Mouse (Mus musculus) stomach, embryonic 16.5 days (tissue): ENCODE measurements around the gene Adamts20. TPM values are rescaled to one million over a fixed set of nuclear protein-coding genes. Genes with fewer than 3 reads are reported as not detected.

Experiments
- ATAC-seq: fragments of 200-750 bp; cut with Nextera tagmentation; 2 replicates; pipeline ENCODE4 v1.8.0; 2017; ENCODE audit warnings: moderate number of reproducible peaks, moderate TSS enrichment; ENCODE audit not compliant: insufficient read depth, low FRiP score
- H3K27ac ChIP-seq: fragments of 300-500 bp; sonication (generic); 2 replicates; pipeline ENCODE4 v1.5.1; 2014; ENCODE audit warnings: low read length
- H3K27me3 ChIP-seq: fragments of 300-500 bp; sonication (generic); 2 replicates; pipeline ENCODE4 v1.6.1; 2014; ENCODE audit warnings: low read length, control low read depth, mixed read lengths; ENCODE audit not compliant: control insufficient read depth, insufficient read depth
- H3K36me3 ChIP-seq: fragments of 300-500 bp; sonication (generic); 2 replicates; pipeline ENCODE4 v1.6.1; 2014; ENCODE audit warnings: low read length; ENCODE audit not compliant: control insufficient read depth, insufficient read depth
- H3K4me1 ChIP-seq: fragments of 300-500 bp; sonication (generic); 2 replicates; pipeline ENCODE4 v1.6.1; 2014; ENCODE audit warnings: low read length, control low read depth, mixed read lengths; ENCODE audit not compliant: control insufficient read depth, insufficient read depth
- H3K4me2 ChIP-seq: fragments of 300-500 bp; sonication (generic); 2 replicates; pipeline ENCODE4 v1.6.1; 2014; ENCODE audit warnings: low read depth, low read length, mixed read lengths
- H3K4me3 ChIP-seq: fragments of 300-500 bp; sonication (generic); replicated peaks from 2 replicates; pipeline ENCODE4 v1.5.1; 2014; ENCODE audit warnings: mild to moderate bottlenecking, low read length
- H3K9ac ChIP-seq: fragments of 300-500 bp; sonication (generic); 2 replicates; pipeline ENCODE4 v1.6.1; 2014; ENCODE audit warnings: low read length
- H3K9me3 ChIP-seq: fragments of 300-500 bp; sonication (generic); replicated peaks from 2 replicates; pipeline ENCODE4 v1.6.1; 2016; ENCODE audit warnings: low read length, control low read depth; ENCODE audit not compliant: control insufficient read depth
- WGBS: fragments of 180-500 bp; shearing (Covaris S2); extraction: QIAGEN DNeasy Blood & Tissue Kit; methylation state at CpG from one replicate; pipeline ENCODE4 v1.1.7; 2014; 5-methylcytosine and 5-hydroxymethylcytosine counted together
- polyA plus RNA-seq: library from polyadenylated mRNA; unstranded; fragments of >200 nt; fragmentation: Nextera tagmentation; extraction: Ambion mirVana; gene quantifications from 2 replicates; pipeline ENCODE4 v1.2.1, GENCODE M21; 2015

Adamts20 gene
- polyA plus RNA-seq, 1 experiment from 2014 or later, result 2.1 TPM

DNA sequence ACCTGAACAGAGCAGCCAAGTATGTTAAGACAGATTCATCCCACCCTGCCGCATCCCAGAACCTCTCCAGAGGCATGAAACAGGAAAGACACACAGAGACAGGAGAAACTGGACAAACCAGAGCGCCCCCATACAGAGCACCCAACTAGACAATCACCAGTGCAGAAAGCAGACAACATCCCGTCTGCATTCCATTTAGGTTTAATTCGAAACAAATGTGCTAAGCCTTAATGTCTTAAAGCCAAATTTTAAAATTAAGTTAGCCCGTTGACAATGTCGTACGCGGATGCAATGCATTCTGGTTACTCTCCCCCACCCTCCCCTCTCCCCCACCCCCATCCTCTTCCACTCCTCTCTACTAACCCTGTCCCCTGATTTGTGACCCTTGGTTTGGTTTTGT is 126.2 kb downstream of the Adamts20 start:
- no peaks in the 10 kb centered on the region; the same call in 1 of the 2 replicates for H3K4me1 ChIP-seq
- no peak overlapping the region for H3K9ac ChIP-seq
- no peaks in the 10 kb centered on the region for H3K27me3 ChIP-seq
- H3K36me3 ChIP-seq, result no peaks in the 10 kb centered on the region
- ATAC-seq, result no peak
- H3K27ac ChIP-seq, result no peak overlapping the region
- H3K4me2 ChIP-seq, result no peak overlapping the region
- H3K9me3 ChIP-seq, result no peaks in the 10 kb centered on the region
- no peak overlapping the region for H3K4me3 ChIP-seq
- 92% methylated on average over 8 of the region's 8 CpGs for WGBS

DNA sequence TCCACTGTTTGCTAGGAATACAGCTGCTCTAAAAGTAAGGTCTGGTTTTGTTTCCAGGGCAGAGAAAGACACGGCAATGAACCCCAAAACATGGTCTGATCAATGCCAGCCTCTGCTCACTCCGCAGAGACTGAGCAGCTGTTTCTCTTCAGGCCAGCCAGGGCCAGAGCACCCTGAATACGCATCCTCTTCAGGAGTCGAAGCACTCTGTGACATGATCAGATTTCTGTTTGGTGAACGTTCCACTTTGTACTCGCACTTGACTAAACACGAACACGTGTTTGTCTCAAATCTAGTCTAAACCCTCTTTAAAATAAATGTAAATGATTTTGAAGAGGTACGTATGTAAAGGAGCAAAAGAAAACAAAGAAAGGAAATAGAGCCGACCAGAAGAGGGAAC is 130.6 kb downstream of the Adamts20 start:
- Histone ChIP-seq H3K9me3 (no peaks in the 10 kb centered on the region), H3K27ac (no peak overlapping the region), H3K4me3 (no peak overlapping the region), H3K4me2 (no peak overlapping the region), H3K36me3 (no peaks in the 10 kb centered on the region), H3K4me1 (no peaks in the 10 kb centered on the region; the same call in 1 of the 2 replicates), H3K9ac (no peak overlapping the region), H3K27me3 (no peaks in the 10 kb centered on the region)
- ATAC-seq, result no peak
- 36% methylated on average over 10 of the region's 10 CpGs for WGBS

DNA sequence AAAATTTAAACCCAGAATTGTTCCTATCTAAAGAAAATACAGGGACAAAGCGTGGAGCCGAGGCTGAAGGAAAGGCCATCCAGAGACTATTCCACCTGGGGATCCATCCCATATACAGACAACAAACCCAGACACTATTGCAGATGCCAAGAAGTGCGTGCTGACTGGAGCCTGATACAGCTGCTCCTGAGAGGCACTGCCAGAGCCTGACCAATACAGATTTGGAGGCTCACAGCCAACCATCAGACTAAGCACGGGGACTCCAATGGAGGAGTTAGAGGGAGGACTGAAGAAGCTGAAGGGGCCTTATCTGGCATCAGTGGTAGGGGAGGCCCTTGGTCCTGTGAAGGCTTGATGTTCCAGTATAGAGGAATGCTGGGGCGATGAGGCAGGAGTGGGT is 138.6 kb downstream of the Adamts20 start:
- Histone ChIP-seq H3K4me1 (0 out of 2 replicates have a peak, but pooled peaks cover 5% of the 10 kb centered on the region), H3K27me3 (no peaks in the 10 kb centered on the region), H3K9ac (no peak overlapping the region), H3K4me2 (no peak overlapping the region), H3K9me3 (no peaks in the 10 kb centered on the region), H3K4me3 (no peak overlapping the region), H3K36me3 (no peaks in the 10 kb centered on the region), H3K27ac (no peak overlapping the region)
- no peak for ATAC-seq
- WGBS, result 77% methylated on average over 5 of the region's 5 CpGs

DNA sequence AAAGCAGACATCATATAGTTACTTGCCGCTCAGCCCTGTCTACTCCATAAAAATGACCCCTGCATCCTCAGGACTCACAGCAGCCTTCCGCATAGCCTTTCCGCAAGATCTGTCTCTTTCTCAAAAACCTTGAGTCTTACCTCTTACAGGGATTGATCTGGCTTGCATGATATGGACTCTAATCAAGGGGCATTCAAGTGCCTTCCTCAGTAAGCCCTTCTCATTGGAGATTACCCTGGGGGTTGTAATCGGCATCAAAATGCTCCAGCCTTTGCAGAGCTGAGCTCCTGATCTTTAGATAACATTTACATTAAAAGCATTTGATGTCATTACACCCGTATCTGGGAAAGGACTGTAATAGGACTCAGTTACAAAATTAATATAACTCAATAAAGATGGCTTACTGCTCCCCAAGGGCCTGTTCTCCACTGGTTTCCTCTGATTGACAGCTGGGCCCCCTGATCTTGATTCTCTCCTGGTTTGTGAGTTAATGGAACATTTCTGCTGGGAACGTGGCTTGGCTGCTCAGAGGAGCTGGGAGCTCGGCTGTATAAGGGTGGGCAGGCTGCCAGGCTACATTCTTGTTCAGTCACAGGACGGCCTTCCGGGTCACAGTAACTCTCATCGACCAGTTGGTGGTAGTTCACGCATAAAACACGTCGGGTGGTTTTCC is 139.6 kb downstream of the Adamts20 start:
- H3K4me3 ChIP-seq, result no peak overlapping the region
- no peak overlapping the region for H3K9ac ChIP-seq
- H3K9me3 ChIP-seq, result no peaks in the 10 kb centered on the region
- no peaks in the 10 kb centered on the region for H3K36me3 ChIP-seq
- H3K4me2 ChIP-seq, result no peak overlapping the region
- H3K27ac ChIP-seq, result no peak overlapping the region
- no peaks in the 10 kb centered on the region for H3K27me3 ChIP-seq
- 0 out of 2 replicates have a peak, but pooled peaks cover 5% of the 10 kb centered on the region for H3K4me1 ChIP-seq
- WGBS, result 54% methylated on average over 13 of the region's 13 CpGs
- no peak for ATAC-seq

DNA sequence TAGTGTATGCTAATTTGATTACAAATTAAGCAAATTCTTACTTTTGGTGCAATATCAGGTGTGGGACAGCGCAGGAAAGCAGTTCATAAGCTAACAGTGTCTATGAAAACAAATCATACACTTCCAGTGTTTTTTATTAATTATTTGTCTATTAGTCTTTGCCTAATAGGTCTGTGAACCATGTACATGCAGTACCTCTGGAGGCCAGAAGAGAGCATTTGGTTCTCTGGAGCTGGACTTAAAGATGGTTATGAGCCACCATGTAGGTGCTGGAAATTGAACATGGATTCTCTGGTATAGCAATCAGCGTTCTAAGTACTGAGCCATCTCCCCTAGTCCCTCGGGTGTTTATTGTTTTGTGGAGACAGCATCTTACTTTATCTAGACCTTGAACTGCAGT is 149.0 kb downstream of the Adamts20 start:
- H3K36me3 ChIP-seq, result no peaks in the 10 kb centered on the region
- H3K4me1 ChIP-seq, result no peaks in the 10 kb centered on the region
- no peak overlapping the region for H3K9ac ChIP-seq
- H3K27ac ChIP-seq, result no peak overlapping the region
- H3K4me3 ChIP-seq, result no peak overlapping the region
- no peak for ATAC-seq
- H3K9me3 ChIP-seq, result no peaks in the 10 kb centered on the region
- 90% methylated on average over 3 of the region's 3 CpGs for WGBS
- no peak overlapping the region for H3K4me2 ChIP-seq
- H3K27me3 ChIP-seq, result no peaks in the 10 kb centered on the region

DNA sequence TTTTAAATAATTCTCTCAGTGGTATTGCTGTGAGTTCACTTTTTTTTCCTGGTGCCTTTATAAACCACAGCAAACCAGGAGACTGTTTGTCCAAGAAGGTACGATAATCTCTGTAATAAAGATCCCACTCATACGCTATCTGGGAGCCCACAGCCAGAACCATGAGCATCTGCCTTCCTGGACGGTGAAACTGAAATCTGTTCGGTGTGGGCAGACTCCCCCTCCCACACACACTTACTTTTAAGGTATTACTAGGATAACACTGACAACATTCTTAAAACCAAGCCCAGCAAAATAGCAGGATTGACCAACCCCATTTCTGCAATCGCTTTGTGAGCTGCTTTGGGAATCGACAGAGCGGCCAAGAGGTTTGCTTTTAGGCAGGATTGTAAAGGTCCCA is 155.5 kb downstream of the Adamts20 start:
- WGBS, result 73% methylated on average over 7 of the region's 7 CpGs
- Histone ChIP-seq H3K4me1 (no peaks in the 10 kb centered on the region), H3K9me3 (no peaks in the 10 kb centered on the region), H3K9ac (no peak overlapping the region), H3K36me3 (no peaks in the 10 kb centered on the region), H3K27ac (no peak overlapping the region), H3K4me2 (no peak overlapping the region), H3K27me3 (no peaks in the 10 kb centered on the region), H3K4me3 (no peak overlapping the region)
- no peak for ATAC-seq

DNA sequence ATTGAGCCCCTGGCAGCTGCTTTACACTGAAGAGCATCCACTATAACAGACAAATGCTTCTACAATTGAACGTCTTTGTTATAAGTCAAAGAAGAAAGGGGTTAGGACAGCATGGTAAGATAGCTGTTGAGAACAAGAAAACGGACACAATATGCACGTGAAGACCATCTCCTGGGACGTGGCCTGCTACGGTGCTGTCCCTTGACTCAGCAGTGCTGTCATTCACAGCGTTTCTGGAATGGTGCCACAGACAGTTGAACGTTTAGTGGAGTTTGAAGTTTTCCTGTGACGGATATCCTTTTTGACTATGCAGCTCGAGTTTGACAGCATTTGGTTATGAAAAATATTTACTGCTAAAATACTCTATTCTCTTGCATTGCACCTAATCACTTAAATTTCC is 157.3 kb downstream of the Adamts20 start:
- Histone ChIP-seq H3K27ac (no peak overlapping the region), H3K9me3 (no peaks in the 10 kb centered on the region), H3K9ac (no peak overlapping the region), H3K27me3 (no peaks in the 10 kb centered on the region), H3K4me1 (no peaks in the 10 kb centered on the region), H3K4me2 (no peak overlapping the region), H3K36me3 (no peaks in the 10 kb centered on the region), H3K4me3 (no peak overlapping the region)
- ATAC-seq, result no peak
- WGBS, result 67% methylated on average over 9 of the region's 9 CpGs

DNA sequence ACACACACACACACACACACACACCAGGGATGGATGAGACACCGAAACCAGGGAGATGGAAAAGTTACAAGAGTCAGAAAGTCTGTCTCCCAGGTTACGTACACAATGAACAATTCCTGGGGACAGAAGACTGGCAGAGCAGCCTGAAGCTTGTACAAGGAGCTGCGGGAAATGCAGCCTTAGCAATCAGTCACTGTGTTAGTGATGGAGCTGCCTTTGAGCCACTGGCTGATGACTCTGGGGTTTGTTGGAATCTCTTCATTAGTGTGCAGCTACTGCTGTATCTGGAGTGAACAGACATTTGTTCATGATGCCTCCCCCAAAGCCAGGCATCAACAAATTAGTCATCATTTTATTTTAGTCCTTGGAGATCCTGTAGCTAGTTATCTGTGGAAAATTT is 162.1 kb downstream of the Adamts20 start:
- Histone ChIP-seq H3K4me3 (no peak overlapping the region), H3K36me3 (no peaks in the 10 kb centered on the region), H3K9me3 (no peaks in the 10 kb centered on the region), H3K4me2 (no peak overlapping the region), H3K4me1 (no peaks in the 10 kb centered on the region), H3K27ac (no peak overlapping the region), H3K27me3 (no peaks in the 10 kb centered on the region), H3K9ac (no peak overlapping the region)
- WGBS, result 63% methylated on average over 3 of the region's 3 CpGs
- no peak for ATAC-seq

DNA sequence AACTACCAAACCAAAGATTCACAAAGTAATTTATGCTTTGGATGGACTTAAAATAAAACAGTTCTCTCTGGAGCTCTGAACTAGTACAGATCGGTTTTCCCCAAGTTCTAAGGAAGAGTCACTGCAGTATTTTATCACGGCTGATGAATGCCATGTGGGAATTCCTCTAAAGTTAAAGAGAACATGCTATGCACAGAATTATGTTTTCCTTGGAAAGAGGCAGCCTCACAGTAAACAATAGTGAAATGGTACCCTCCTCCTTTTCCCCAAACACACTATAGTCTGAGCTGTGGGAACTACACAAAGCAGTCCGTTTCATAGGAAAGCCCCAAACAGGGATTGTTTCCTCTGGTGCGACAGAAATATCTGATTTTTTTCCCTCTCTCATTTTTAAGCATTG is 171.1 kb downstream of the Adamts20 start:
- 63% methylated on average over 4 of the region's 4 CpGs for WGBS
- Histone ChIP-seq H3K4me1 (no peaks in the 10 kb centered on the region), H3K9me3 (no peaks in the 10 kb centered on the region), H3K4me3 (no peak overlapping the region), H3K27me3 (no peaks in the 10 kb centered on the region), H3K9ac (no peak overlapping the region), H3K4me2 (no peak overlapping the region), H3K36me3 (no peaks in the 10 kb centered on the region), H3K27ac (no peak overlapping the region)
- ATAC-seq, result no peak
